Mouse (Mus musculus) liver, embryonic 14.5 days (tissue): ENCODE results near the gene Wfdc13.

Source experiments
- CTCF ChIP-seq: IDR thresholded peaks from 2 replicates; pipeline ENCODE4 v1.5.1; 2016; ENCODE audit warnings: antibody characterized with exemption, low read depth, control low read depth
- EP300 ChIP-seq: IDR thresholded peaks from 2 replicates; pipeline ENCODE4 v1.6.1; 2016; ENCODE audit warnings: antibody characterized with exemption, low read depth

DNA sequence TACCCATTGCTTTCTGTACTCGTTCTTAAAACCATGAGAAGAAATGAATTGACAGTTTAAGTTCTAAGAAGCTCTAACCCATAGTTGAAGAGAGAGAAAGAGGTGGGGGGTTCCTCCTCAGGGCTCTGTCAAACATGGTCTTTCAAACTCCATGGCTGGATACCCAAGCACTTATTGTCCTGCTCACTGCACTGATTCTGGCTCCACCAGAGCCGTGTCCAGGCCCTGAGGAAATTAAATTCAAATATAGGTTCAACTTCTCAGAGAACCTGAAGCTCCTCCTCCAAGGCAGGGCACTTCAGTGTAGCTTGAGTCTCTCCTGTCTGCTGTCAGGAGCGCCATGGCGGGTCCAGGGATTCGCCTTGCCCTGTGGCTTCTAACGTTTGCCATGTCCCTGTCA lies 30.1 kb downstream of the Wfdc13 start, which contains the start of gene Spint5:
- TF ChIP-seq CTCF (no peak), EP300 (no peak)
